Mouse (Mus musculus): ENCODE measurements around the gene Fbxw10.

GRCm38 (mm10) chr11:62804119-62804518 is 42.8 kb upstream of the Fbxw10 start:
- TF ChIP-seq TAL1 (IDR thresholded peaks at IDR 0.05; ENCODE audit: low read length): no peak
- no peak for TF ChIP-seq GATA1 (IDR thresholded peaks at IDR 0.05; ENCODE audit: low read length)

Data from erythroblast, embryonic 14.5 days (primary cell).